Mouse (Mus musculus) forebrain, embryonic 10.5 days (tissue): ENCODE measurements around the gene Pth2. TPM values are rescaled to one million over a fixed set of nuclear protein-coding genes. Genes with fewer than 3 reads are reported as not detected.
"Not testable (repeated sequence)": the region's sequence is repeated elsewhere in the genome, so short reads cannot be mapped to it uniquely, and the experiment has no call there.

Experiments used
- DNase-seq: peaks from one replicate; pipeline ENCODE4 v3.0.0-alpha.2; 2017; ENCODE audit warnings: low spot score; ENCODE audit errors: extremely low spot score
- H3K27ac ChIP-seq: fragments of 300-500 bp; sonication (generic); 2 replicates; pipeline ENCODE4 v1.5.1; 2016; ENCODE audit warnings: mild to moderate bottlenecking
- H3K27me3 ChIP-seq: fragments of 300-500 bp; sonication (generic); 2 replicates; pipeline ENCODE4 v1.6.1; 2016; ENCODE audit warnings: mild to moderate bottlenecking; ENCODE audit not compliant: poor library complexity, severe bottlenecking
- H3K36me3 ChIP-seq: fragments of 300-500 bp; sonication (generic); replicated peaks from 2 replicates; pipeline ENCODE4 v1.6.1; 2016; ENCODE audit warnings: mild to moderate bottlenecking, moderate library complexity
- H3K4me1 ChIP-seq: fragments of 300-500 bp; sonication (generic); 2 replicates; pipeline ENCODE4 v1.6.1; 2016
- H3K4me3 ChIP-seq: fragments of 300-500 bp; sonication (generic); 2 replicates; pipeline ENCODE4 v1.5.1; 2016; ENCODE audit warnings: mild to moderate bottlenecking, moderate library complexity
- H3K9me3 ChIP-seq: fragments of 300-500 bp; sonication (generic); 2 replicates; pipeline ENCODE4 v1.6.1; 2016; ENCODE audit warnings: mild to moderate bottlenecking, moderate library complexity
- WGBS: fragments of 180-500 bp; shearing (Covaris S2); methylation state at CpG from one replicate; pipeline ENCODE4 v1.1.7; 2016; 5-methylcytosine and 5-hydroxymethylcytosine counted together
- polyA plus RNA-seq: library from polyadenylated mRNA; unstranded; fragments of >200 nt; fragmentation: Nextera tagmentation; extraction: Ambion mirVana; gene quantifications from 2 replicates; pipeline ENCODE4 v1.2.1, GENCODE M21; 2016

Gene Pth2
- polyA plus RNA-seq, 1 experiment from 2014 or later = 0.33 TPM

DNA sequence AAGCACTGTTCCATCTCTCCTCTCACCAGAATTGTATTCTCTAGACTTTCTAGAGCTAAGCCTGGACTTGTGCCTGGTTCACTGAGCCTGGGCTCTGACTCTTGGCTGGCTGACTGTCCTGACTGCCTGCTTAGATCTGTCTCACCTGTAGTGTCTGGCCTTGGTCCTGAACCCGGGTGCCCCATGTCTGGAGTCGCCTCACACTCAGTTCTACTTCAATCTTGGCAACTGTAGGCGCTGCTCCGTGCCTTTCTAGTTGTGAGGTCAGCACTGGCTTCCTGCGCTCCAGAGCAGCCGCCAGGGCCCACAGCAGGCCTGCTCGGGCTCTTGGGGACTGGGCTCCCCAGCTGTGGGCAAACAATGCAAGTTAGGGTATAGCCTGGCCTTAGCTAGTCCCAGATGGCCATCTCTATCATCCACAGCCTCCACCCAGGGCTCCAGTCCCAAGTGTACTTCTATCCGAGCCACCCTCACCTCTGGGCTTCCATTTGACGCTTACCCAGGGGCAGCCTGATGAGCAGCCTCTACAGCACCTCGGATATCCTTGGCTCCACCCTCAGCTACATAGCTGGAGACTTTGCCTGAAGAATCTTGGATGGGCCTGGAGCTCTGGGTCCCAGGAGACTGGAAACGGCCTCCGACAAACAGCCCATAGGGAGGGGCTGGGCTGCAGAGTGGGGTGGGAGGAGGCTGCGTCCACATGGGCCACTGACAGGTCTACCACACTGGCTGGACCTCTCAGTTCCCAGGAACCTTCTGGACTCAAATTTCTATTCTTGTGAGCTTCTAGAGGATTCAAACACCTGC lies 36.2 kb upstream of the Pth2 start:
- 91% methylated on average over 13 of the region's 13 CpGs for WGBS
- DNase-seq = no peak
- peaks cover 71% of the 10 kb centered on the region for H3K36me3 ChIP-seq

GRCm38 (mm10) chr7:45145460-45145859 lies 35.3 kb upstream of the Pth2 start:
- H3K36me3 ChIP-seq = peaks cover 71% of the 10 kb centered on the region

More for the DNA sequence above, 36.2 kb upstream of the Pth2 start:
- no peak overlapping the region for H3K27ac ChIP-seq
- H3K9me3 ChIP-seq = no peaks in the 10 kb centered on the region
- H3K27me3 ChIP-seq = no peaks in the 10 kb centered on the region
- no peak overlapping the region for H3K4me3 ChIP-seq
- H3K4me1 ChIP-seq = peaks cover 5% of the 10 kb centered on the region

GRCm38 (mm10) chr7:45147267-45147666 lies 33.5 kb upstream of the Pth2 start:
- WGBS = 90% methylated on average over 11 of the region's 11 CpGs
- no peaks in the 10 kb centered on the region for H3K9me3 ChIP-seq
- no peak overlapping the region for H3K4me3 ChIP-seq
- H3K27me3 ChIP-seq = no peaks in the 10 kb centered on the region
- H3K4me1 ChIP-seq = peaks cover 27% of the 10 kb centered on the region
- H3K27ac ChIP-seq = no peak overlapping the region
- no peak for DNase-seq
- peaks cover 60% of the 10 kb centered on the region for H3K36me3 ChIP-seq

More at GRCm38 (mm10) chr7:45145460-45145859, 35.3 kb upstream of the Pth2 start:
- Histone ChIP-seq H3K27me3 (no peaks in the 10 kb centered on the region), H3K27ac (0 out of 2 replicates have a peak overlapping the region, but pooled peaks have one; percentile 20), H3K4me1 (peaks cover 14% of the 10 kb centered on the region), H3K4me3 (no peak overlapping the region), H3K9me3 (no peaks in the 10 kb centered on the region)
- WGBS = 97% methylated on average over 8 of the region's 8 CpGs
- DNase-seq = no peak

GRCm38 (mm10) chr7:45147899-45148298 lies 32.9 kb upstream of the Pth2 start:
- Histone ChIP-seq H3K4me3 (no peak overlapping the region), H3K36me3 (peaks cover 53% of the 10 kb centered on the region), H3K9me3 (no peaks in the 10 kb centered on the region), H3K27me3 (no peaks in the 10 kb centered on the region), H3K27ac (no peak overlapping the region), H3K4me1 (peaks cover 27% of the 10 kb centered on the region)
- 93% methylated on average over 11 of the region's 11 CpGs for WGBS
- DNase-seq = no peak

- Histone ChIP-seq H3K27ac (no peak overlapping the region), H3K4me1 (peaks cover 32% of the 10 kb centered on the region), H3K27me3 (no peaks in the 10 kb centered on the region), H3K9me3 (no peaks in the 10 kb centered on the region), H3K4me3 (no peak overlapping the region), H3K36me3 (peaks cover 47% of the 10 kb centered on the region)
- WGBS = 68% methylated on average over 4 of the region's 4 CpGs
- DNase-seq = no peak
These were observed 32.2 kb upstream of the Pth2 start for GRCm38 (mm10) chr7:45148534-45149098.

GRCm38 (mm10) chr7:45149545-45149944 lies 31.2 kb upstream of the Pth2 start:
- H3K4me1 ChIP-seq = peaks cover 35% of the 10 kb centered on the region
- WGBS = 46% methylated on average over 6 of the region's 6 CpGs
- H3K27me3 ChIP-seq = no peaks in the 10 kb centered on the region
- peak overlapping the region; percentile 63 for H3K27ac ChIP-seq
- no peaks in the 10 kb centered on the region for H3K9me3 ChIP-seq
- DNase-seq = no peak
- peaks cover 37% of the 10 kb centered on the region for H3K36me3 ChIP-seq
- H3K4me3 ChIP-seq = no peak overlapping the region

GRCm38 (mm10) chr7:45150321-45150720 lies 30.5 kb upstream of the Pth2 start:
- no peaks in the 10 kb centered on the region for H3K9me3 ChIP-seq
- peaks cover 43% of the 10 kb centered on the region for H3K4me1 ChIP-seq
- 71% methylated on average over 4 of the region's 4 CpGs for WGBS
- peak overlapping the region; percentile 52; the same call in 1 of the 2 replicates for H3K27ac ChIP-seq
- DNase-seq = no peak
- no peak overlapping the region for H3K4me3 ChIP-seq
- H3K36me3 ChIP-seq = peaks cover 30% of the 10 kb centered on the region
- no peaks in the 10 kb centered on the region for H3K27me3 ChIP-seq

DNA sequence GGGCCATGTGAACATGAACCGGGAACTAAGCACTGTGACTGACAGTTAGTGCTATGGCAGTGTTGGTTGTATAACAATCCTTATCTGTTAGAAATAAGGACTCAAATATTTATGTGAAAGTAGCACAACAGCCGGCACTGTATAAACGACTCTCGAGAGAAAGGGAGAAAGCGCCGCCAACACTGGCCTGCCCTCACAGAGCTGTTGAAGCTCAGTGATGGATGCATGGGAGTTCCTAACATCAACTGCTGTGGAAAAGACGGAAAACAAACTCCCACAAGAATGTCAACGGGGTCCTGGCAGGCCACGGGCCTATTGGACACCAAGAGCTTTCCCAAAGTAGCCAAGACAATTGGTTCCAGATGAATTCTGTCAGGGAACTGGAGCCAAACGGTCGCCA lies 29.5 kb upstream of the Pth2 start:
- Histone ChIP-seq H3K4me3 (no peak overlapping the region), H3K4me1 (peaks cover 45% of the 10 kb centered on the region), H3K27ac (peak overlapping the region; percentile 52; the same call in 1 of the 2 replicates), H3K9me3 (no peaks in the 10 kb centered on the region), H3K36me3 (peaks cover 20% of the 10 kb centered on the region), H3K27me3 (no peaks in the 10 kb centered on the region)
- 72% methylated on average over 11 of the region's 11 CpGs for WGBS
- DNase-seq = no peak

GRCm38 (mm10) chr7:45153052-45153451 lies 27.7 kb upstream of the Pth2 start:
- 91% methylated on average over 2 of the region's 2 CpGs for WGBS
- H3K9me3 ChIP-seq, DNase-seq, H3K27ac ChIP-seq, H3K27me3 ChIP-seq: not testable (repeated sequence)
- H3K4me3 ChIP-seq = peak overlapping the region; percentile 74; the same call in 1 of the 2 replicates
- H3K36me3 ChIP-seq = peaks cover 17% of the 10 kb centered on the region
- H3K4me1 ChIP-seq = peaks cover 45% of the 10 kb centered on the region

DNA sequence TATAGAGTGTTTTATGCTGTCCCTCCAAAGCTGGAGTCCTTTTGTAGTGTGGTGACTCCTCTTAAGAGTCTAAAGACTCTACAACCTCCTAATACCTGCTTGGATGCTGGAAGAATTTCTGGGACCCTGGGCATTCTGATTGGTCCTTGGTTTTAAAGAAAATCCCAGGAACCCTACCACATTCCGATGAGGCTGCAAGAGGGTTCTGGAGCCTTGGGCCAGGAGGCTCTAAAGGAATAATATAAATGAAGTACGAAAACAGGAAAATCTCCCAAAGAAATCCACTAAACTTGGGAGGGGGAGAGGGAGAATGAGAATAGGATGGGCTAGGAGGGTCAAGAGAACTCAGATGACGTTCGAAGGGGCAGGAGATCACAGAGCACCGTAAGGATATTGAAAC lies 27.2 kb upstream of the Pth2 start:
- Histone ChIP-seq H3K4me3 (peak overlapping the region; percentile 74), H3K4me1 (peaks cover 45% of the 10 kb centered on the region), H3K27me3 (no peaks in the 10 kb centered on the region), H3K9me3 (no peaks in the 10 kb centered on the region), H3K27ac (peak overlapping the region; percentile 98), H3K36me3 (peaks cover 18% of the 10 kb centered on the region)
- 2% methylated on average over 5 of the region's 5 CpGs for WGBS
- DNase-seq = no peak

GRCm38 (mm10) chr7:45154096-45154992 lies 26.5 kb upstream of the Pth2 start, which contains the start of the genes Pih1d1 and Aldh16a1:
Gene Pih1d1, plus strand, starts transcription at chr7:45154303.
Gene Aldh16a1, minus strand, starts transcription at chr7:45154584.
- peak; percentile 97 for DNase-seq
- Histone ChIP-seq H3K4me1 (peaks cover 43% of the 10 kb centered on the region), H3K27ac (peak within 1 kb of the TSS; percentile 98), H3K27me3 (no peaks in the 10 kb centered on the region), H3K36me3 (peaks cover 25% of the 10 kb centered on the region), H3K9me3 (no peaks in the 10 kb centered on the region), H3K4me3 (peak within 1 kb of the TSS; percentile 74)
- WGBS = 6% methylated on average over 69 of the region's 69 CpGs

DNA sequence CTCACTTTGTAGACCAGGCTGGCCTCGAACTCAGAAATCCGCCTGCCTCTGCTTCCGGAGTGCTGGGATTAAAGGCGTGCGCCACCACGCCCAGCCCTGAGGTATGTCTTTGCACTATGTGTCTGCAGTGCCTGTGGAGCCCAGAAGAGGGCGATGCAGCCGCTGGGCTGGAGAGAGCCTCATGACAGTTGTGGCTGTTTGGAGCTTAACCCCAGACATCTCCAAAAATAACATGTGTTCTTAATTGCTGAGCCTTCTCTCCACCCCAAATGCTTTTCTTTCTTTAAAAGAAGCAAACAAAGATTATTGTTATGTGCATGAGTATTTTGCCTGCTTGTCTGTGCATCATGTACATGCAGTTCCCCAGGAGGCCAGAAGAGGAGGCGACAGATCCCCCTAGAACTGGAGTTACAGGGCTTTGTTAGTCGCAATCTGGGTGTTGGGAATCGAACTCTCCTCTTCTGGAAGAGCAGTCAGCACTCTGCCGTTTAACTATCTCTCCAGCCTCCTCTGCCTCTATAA lies 25.7 kb upstream of the Pth2 start:
- Histone ChIP-seq H3K4me1 (peaks cover 36% of the 10 kb centered on the region), H3K27me3 (no peaks in the 10 kb centered on the region), H3K36me3 (peaks cover 32% of the 10 kb centered on the region), H3K9me3 (no peaks in the 10 kb centered on the region), H3K4me3 (peak overlapping the region; percentile 74), H3K27ac (peak overlapping the region; percentile 98)
- peak; percentile 44 for DNase-seq
- WGBS = 79% methylated on average over 12 of the region's 12 CpGs
